Mouse (Mus musculus): ENCODE data around the gene Zc3h8. TPM values are rescaled to one million over a fixed set of nuclear protein-coding genes. Genes with fewer than 3 reads are reported as not detected.
A peak's percentile ranks its signal among the peaks of the same experiment; 100 is the strongest.

Zc3h8 gene
- polyA plus RNA-seq, 1 experiment from 2014 or later = 8.9 TPM

DNA sequence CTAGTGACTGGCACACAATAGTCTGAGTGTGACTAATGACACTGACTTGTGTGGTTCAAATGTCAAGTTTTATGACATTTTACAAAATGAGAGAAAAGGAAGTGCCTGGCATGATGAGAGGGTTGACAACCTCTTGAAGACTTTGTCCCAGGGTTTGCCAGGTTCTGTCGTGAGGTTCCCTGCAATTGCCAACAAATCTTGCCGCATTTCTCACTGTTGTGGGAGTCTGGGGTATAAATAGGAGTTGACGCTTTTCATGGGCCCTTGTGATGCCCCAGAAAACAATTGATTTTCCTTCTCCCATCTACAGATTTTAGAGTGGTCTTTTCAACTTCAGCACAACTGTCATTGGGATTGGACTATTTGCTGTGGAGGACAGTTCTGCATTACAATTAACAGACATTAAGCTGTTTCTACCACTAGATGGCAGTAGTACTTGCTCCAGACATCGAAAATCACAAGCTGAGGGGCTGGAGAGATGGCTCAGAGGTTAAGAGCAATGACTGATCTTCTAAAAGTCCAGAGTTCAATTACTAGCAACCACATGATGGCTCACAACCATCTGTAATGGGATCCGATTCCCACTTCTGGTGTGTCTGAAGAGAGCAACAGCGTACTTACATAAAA is 4.2 kb upstream of the Zc3h8 start:
- Histone ChIP-seq H3K9me3 (no peaks in the 10 kb centered on the region), H3K27me3 (0 out of 2 replicates have a peak, but pooled peaks cover 3% of the 10 kb centered on the region), H3K4me3 (no peak overlapping the region), H3K4me1 (peaks cover under 1% of the 10 kb centered on the region; the same call in 1 of the 2 replicates), H3K4me2 (no peak overlapping the region), H3K36me3 (no peaks in the 10 kb centered on the region), H3K9ac (no peak overlapping the region), H3K27ac (no peak overlapping the region)
- 32% methylated on average over 6 of the region's 6 CpGs for WGBS
- ATAC-seq (ENCODE audit: insufficient number of reproducible peaks, insufficient read depth, low FRiP score, low TSS enrichment, low read depth) = no peak

DNA sequence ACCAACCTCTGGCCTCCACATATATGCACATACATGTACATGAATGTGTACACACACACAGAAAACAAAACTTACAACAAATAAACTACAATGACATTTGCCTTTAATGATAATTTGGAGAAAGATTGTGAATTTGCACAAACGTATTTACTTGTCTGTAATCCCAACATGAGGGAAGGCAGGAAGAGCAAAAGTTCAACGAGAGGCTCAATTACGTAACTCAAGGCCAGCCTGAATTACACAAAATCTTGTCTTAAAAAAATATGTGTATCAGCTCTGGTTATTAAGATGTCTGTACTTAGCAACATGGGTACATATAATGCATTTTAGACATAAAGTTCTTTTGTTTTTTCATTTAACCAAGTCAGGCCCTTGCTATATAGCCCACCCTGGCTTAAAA is 7.6 kb downstream of the Zc3h8 start:
- Histone ChIP-seq H3K4me3 (no peak overlapping the region), H3K4me1 (no peaks in the 10 kb centered on the region), H3K4me2 (no peak overlapping the region), H3K36me3 (peaks cover 26% of the 10 kb centered on the region), H3K9me3 (no peaks in the 10 kb centered on the region), H3K27me3 (no peaks in the 10 kb centered on the region), H3K27ac (no peak overlapping the region), H3K9ac (no peak overlapping the region)
- no peak for ATAC-seq (ENCODE audit: insufficient number of reproducible peaks, insufficient read depth, low FRiP score, low TSS enrichment, low read depth)
- WGBS = 78% methylated on average over 3 of the region's 3 CpGs

DNA sequence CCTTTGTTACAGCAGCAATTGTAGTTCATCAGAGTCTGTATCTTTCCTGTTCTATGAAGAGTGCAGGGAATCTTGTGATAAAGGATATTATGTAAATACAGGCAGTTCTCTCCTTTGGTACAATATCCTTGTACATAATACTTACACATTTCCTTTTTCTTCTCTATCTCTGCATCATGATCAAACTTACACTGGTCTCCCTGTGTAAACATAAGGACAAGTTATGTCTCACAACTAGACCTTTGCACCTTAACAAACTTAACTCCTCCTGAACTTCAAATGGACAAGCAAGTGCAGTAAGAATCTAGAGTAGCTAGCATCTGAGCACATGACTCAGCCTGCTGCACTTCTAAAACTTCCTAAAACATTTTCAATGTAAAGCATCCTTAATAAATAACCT is 13.2 kb downstream of the Zc3h8 start:
- H3K4me3 ChIP-seq = no peak overlapping the region
- no peaks in the 10 kb centered on the region for H3K27me3 ChIP-seq
- no peak overlapping the region for H3K27ac ChIP-seq
- peaks cover 45% of the 10 kb centered on the region for H3K36me3 ChIP-seq
- H3K9me3 ChIP-seq = no peaks in the 10 kb centered on the region
- H3K4me2 ChIP-seq = no peak overlapping the region
- H3K9ac ChIP-seq = no peak overlapping the region
- ATAC-seq (ENCODE audit: insufficient number of reproducible peaks, insufficient read depth, low FRiP score, low TSS enrichment, low read depth) = no peak
- H3K4me1 ChIP-seq = no peaks in the 10 kb centered on the region

DNA sequence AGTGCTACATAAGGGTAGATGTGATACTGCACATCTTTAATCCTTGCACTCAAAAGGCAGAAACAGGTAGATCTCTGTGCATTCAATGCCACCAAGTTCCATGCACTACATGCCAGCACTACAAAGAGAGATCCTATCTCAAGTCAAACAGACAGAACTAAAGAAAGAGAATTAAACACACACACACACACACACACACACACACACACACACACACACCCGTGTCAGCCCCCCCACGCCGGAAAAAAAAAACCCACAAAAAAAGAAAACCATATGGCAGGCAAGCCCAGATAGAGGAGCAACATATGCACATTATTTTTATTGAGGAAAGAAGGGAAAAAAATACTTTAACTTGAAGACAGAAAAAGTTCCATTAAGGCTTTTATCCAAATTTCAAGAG is 15.4 kb downstream of the Zc3h8 start:
- H3K4me3 ChIP-seq = no peak overlapping the region
- H3K36me3 ChIP-seq = peaks cover 37% of the 10 kb centered on the region
- 65% methylated on average over 3 of the region's 3 CpGs for WGBS
- H3K4me2 ChIP-seq = no peak overlapping the region
- no peaks in the 10 kb centered on the region for H3K4me1 ChIP-seq
- no peaks in the 10 kb centered on the region for H3K9me3 ChIP-seq
- no peak overlapping the region for H3K27ac ChIP-seq
- no peak overlapping the region for H3K9ac ChIP-seq
- ATAC-seq (ENCODE audit: insufficient number of reproducible peaks, insufficient read depth, low FRiP score, low TSS enrichment, low read depth) = no peak
- H3K27me3 ChIP-seq = no peaks in the 10 kb centered on the region

DNA sequence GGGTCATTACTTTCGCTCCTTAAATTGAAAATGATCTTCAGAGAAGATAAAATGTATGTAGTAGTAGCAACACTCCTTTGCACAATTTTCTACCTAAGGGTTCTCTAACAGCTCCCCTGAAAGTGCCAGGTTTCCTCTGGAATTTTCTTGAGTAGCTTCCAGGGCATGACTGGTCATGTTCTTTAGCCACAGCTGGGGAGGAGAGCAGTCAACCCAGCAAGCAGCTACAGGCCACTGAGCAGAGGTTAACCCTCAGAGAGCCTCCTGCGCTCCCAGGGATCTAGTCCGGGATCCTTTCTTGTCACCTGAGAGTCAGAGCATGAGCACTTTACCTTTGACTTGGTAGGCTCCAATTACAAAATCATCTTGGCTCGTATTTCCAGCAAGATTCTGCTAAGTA is 19.1 kb downstream of the Zc3h8 start:
- Histone ChIP-seq H3K4me3 (no peak overlapping the region), H3K27ac (no peak overlapping the region), H3K36me3 (peaks cover 27% of the 10 kb centered on the region), H3K4me2 (no peak overlapping the region), H3K9ac (no peak overlapping the region), H3K27me3 (no peaks in the 10 kb centered on the region), H3K9me3 (no peaks in the 10 kb centered on the region), H3K4me1 (no peaks in the 10 kb centered on the region)
- ATAC-seq (ENCODE audit: insufficient number of reproducible peaks, insufficient read depth, low FRiP score, low TSS enrichment, low read depth) = no peak
- 76% methylated on average over 4 of the region's 4 CpGs for WGBS

DNA sequence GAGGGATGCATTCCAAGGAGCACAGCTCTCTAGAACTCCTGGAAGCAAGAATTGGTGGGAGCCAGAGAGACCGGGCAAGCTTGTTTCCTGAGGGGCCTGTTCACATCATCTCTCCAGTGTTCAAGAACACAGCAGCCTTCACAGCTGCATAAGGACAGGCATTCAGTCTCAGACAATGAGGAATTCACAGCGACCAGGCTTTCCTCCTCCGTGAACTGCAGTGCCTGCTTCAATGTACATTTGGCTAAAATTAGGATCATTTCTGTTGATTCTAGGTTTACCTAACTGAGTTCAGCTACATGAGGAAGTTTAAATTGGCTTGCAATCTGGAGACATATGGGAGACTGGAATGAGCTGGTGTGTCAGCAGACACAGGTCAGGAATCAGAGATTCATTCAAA is 27.3 kb downstream of the Zc3h8 start:
- ATAC-seq (ENCODE audit: insufficient number of reproducible peaks, insufficient read depth, low FRiP score, low TSS enrichment, low read depth) = no peak
- H3K27me3 ChIP-seq = no peaks in the 10 kb centered on the region
- no peaks in the 10 kb centered on the region for H3K4me1 ChIP-seq
- H3K36me3 ChIP-seq = no peaks in the 10 kb centered on the region
- H3K27ac ChIP-seq = no peak overlapping the region
- no peaks in the 10 kb centered on the region for H3K9me3 ChIP-seq
- H3K9ac ChIP-seq = no peak overlapping the region
- WGBS = 25% methylated on average over 3 of the region's 3 CpGs
- no peak overlapping the region for H3K4me3 ChIP-seq
- H3K4me2 ChIP-seq = no peak overlapping the region

DNA sequence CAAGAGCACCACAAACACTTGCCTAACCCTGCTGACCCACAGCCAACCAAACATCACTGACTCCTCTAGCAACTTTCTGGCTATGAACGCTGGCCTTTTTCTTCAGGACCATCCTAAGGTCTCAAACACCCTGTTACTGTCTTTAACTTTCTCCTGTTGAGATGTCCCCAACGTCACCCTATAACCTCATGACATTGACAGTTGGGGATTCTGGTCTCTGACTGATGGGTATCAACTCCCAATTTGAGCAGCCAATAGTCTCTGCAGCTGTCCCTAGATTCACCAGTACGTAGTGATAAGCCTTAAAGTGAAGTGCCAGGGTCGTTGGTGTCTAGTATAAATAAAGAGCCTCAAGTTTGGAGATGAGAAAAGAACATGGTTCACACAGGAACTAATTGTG is 28.9 kb downstream of the Zc3h8 start:
- H3K9ac ChIP-seq = no peak overlapping the region
- H3K4me2 ChIP-seq = no peak overlapping the region
- no peak overlapping the region for H3K27ac ChIP-seq
- WGBS = 80% methylated on average over 4 of the region's 4 CpGs
- H3K4me1 ChIP-seq = no peaks in the 10 kb centered on the region
- no peaks in the 10 kb centered on the region for H3K9me3 ChIP-seq
- no peaks in the 10 kb centered on the region for H3K27me3 ChIP-seq
- ATAC-seq (ENCODE audit: insufficient number of reproducible peaks, insufficient read depth, low FRiP score, low TSS enrichment, low read depth) = no peak
- no peak overlapping the region for H3K4me3 ChIP-seq
- no peaks in the 10 kb centered on the region for H3K36me3 ChIP-seq

DNA sequence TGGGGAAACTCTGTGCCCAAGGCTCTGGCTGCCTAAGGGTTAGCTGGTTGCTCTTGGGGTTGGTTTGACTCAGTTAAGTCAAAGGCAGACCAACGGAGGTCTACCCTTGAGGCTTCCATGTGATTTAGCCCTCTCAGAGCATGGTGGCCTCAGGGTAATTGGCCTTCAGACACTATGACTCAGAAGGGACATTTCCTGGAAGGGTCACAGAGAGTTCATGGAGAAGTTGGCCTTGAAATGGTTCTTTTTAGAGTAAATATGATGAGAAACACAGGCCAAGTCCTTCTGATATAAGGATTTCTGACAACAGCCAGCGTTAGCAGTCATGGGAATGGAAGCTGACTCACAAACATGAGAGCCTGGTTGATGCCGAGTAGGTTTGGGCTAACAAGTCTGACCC is 40.2 kb downstream of the Zc3h8 start:
- H3K4me1 ChIP-seq = peaks cover 3% of the 10 kb centered on the region; the same call in 1 of the 2 replicates
- no peak overlapping the region for H3K9ac ChIP-seq
- H3K4me3 ChIP-seq = no peak overlapping the region
- 76% methylated on average over 3 of the region's 3 CpGs for WGBS
- H3K9me3 ChIP-seq = peaks cover 8% of the 10 kb centered on the region
- no peak overlapping the region for H3K27ac ChIP-seq
- ATAC-seq (ENCODE audit: insufficient number of reproducible peaks, insufficient read depth, low FRiP score, low TSS enrichment, low read depth) = no peak
- H3K27me3 ChIP-seq = no peaks in the 10 kb centered on the region
- no peak overlapping the region for H3K4me2 ChIP-seq
- no peaks in the 10 kb centered on the region for H3K36me3 ChIP-seq

DNA sequence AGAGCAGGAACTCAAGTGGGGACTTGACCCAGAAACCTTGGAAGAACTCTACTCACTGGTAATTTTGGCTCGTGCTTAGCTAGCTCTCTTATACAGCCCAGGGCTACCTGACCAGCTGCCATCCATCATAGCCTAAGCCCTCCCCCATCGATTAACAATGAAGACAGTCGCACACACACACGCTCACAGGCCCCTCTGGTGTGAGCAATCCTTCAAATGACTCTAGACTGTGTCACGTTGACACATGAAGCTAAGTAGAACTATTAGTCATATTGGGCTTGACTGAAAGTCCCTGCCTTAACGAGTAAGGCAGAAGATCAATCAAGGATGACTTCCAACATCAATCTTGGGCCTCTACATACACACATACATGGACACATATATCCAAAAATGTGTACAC is 41.0 kb downstream of the Zc3h8 start:
- no peak for ATAC-seq (ENCODE audit: insufficient number of reproducible peaks, insufficient read depth, low FRiP score, low TSS enrichment, low read depth)
- 83% methylated on average over 6 of the region's 6 CpGs for WGBS
- Histone ChIP-seq H3K9me3 (peaks cover 8% of the 10 kb centered on the region), H3K36me3 (no peaks in the 10 kb centered on the region), H3K9ac (no peak overlapping the region), H3K4me3 (no peak overlapping the region), H3K27me3 (no peaks in the 10 kb centered on the region), H3K4me2 (no peak overlapping the region), H3K27ac (no peak overlapping the region), H3K4me1 (no peaks in the 10 kb centered on the region)

DNA sequence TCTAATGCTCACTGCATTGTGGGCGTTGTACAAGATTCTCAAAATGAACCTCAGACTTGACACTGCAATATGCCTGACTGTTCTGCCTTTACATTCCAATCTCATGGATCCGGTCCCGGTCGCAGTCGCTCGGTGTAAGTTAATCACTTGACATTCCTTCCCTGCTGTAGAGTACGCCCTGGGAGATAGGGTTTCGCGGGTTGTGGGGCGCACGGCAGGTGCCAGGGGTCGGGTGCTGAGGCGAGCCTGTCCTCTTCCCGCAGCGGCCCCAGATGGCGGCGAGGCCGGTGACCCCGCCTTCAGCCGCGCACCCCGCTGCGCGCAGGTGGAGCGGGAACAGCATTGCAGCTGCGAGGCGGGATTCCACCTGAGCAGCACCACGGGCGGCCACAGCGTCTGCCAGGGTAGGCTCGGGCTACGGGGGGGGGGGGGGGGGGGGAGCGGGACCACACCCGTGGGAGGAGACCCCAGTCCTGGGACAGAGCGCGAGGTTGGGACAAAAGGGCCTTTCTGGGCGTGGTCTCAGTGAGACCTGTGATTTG is 51.6 kb downstream of the Zc3h8 start:
- Histone ChIP-seq H3K4me2 (peak overlapping the region; percentile 75), H3K36me3 (no peaks in the 10 kb centered on the region), H3K4me3 (peak overlapping the region; percentile 41), H3K27me3 (peaks cover 10% of the 10 kb centered on the region; the same call in 1 of the 2 replicates), H3K4me1 (0 out of 2 replicates have a peak, but pooled peaks cover 3% of the 10 kb centered on the region), H3K27ac (no peak overlapping the region), H3K9ac (peak overlapping the region; percentile 51; the same call in 1 of the 2 replicates), H3K9me3 (no peaks in the 10 kb centered on the region)
- ATAC-seq (ENCODE audit: insufficient number of reproducible peaks, insufficient read depth, low FRiP score, low TSS enrichment, low read depth) = no peak
- 2% methylated on average over 35 of the region's 37 CpGs for WGBS

DNA sequence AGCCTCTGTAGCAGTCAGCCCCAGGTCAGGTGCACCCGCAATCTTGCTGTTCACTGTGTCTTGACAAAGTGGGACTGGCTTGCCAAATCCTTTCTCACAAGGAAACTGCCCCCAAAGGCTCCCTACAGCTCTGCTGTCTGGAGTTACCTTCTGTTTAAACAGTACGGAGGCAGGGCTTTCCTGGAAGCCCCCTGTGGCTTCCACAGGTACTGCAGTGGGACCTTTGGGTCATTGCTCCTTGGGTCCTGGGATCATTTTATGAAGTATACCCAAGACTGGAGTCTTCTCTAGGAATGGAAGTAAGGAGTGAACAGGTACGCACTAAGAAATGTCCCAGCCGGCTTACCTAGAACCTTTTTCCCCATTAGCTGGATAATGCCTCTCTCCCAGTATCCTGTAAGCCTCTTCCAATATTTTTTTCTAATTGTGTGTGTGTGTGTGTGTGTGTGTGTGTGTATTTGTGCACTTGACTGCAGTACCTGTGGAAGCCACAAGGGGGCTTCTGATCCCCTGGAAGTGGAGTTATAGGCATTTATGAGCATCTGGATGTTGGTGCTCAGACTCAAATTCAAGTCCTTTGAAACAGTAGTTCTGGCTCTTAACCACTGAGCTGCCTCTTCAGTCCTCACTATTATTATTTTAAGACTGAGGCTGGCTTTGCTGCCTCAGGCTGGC is 53.1 kb downstream of the Zc3h8 start:
- Histone ChIP-seq H3K36me3 (no peaks in the 10 kb centered on the region), H3K27ac (no peak overlapping the region), H3K4me3 (no peak overlapping the region), H3K4me1 (0 out of 2 replicates have a peak, but pooled peaks cover 3% of the 10 kb centered on the region), H3K9ac (no peak overlapping the region), H3K27me3 (peaks cover 10% of the 10 kb centered on the region; the same call in 1 of the 2 replicates), H3K4me2 (no peak overlapping the region), H3K9me3 (no peaks in the 10 kb centered on the region)
- WGBS = 82% methylated on average over 4 of the region's 4 CpGs
- no peak for ATAC-seq (ENCODE audit: insufficient number of reproducible peaks, insufficient read depth, low FRiP score, low TSS enrichment, low read depth)
